Mouse (Mus musculus) cerebellum, adult 2 months (tissue): ENCODE results near the gene H2-Ab1.

Source experiments
- CTCF ChIP-seq: fragments of 200-500 bp; IDR thresholded peaks from 2 replicates; pipeline ENCODE4 v1.5.1; 2011; ENCODE audit warnings: low read depth, mild to moderate bottlenecking, control low read depth, low read length, moderate library complexity, borderline replicate concordance; ENCODE audit not compliant: insufficient read depth
- POLR2A ChIP-seq: fragments of 200-500 bp; IDR thresholded peaks from 2 replicates; pipeline ENCODE4 v1.6.1; 2011; ENCODE audit warnings: low read length, control low read depth, borderline replicate concordance; ENCODE audit not compliant: insufficient read depth

- TF ChIP-seq POLR2A (no peak), CTCF (no peak)
These were observed 17.1 kb upstream of the H2-Ab1 start for GRCm38 (mm10) chr17:34240366-34240765.
